Mouse (Mus musculus) cerebellum, adult 2 months (tissue): ENCODE data around the gene Cyp2b19.

Experiments used
- CTCF ChIP-seq: fragments of 200-500 bp; IDR thresholded peaks from 2 replicates; pipeline ENCODE4 v1.5.1; 2011; ENCODE audit warnings: low read depth, mild to moderate bottlenecking, control low read depth, low read length, moderate library complexity, borderline replicate concordance; ENCODE audit not compliant: insufficient read depth
- POLR2A ChIP-seq: fragments of 200-500 bp; IDR thresholded peaks from 2 replicates; pipeline ENCODE4 v1.6.1; 2011; ENCODE audit warnings: low read length, control low read depth, borderline replicate concordance; ENCODE audit not compliant: insufficient read depth

- TF ChIP-seq CTCF (no peak), POLR2A (no peak)
Measured at GRCm38 (mm10) chr7:26756842-26757241, at the start of gene Cyp2b19.
